Mouse (Mus musculus) liver, adult 2 months (tissue): ENCODE measurements around the gene Lgals3bp. TPM values are rescaled to one million over a fixed set of nuclear protein-coding genes. Genes with fewer than 3 reads are reported as not detected.
A peak's percentile ranks its signal among the peaks of the same experiment; 100 is the strongest.

ENCODE experiments used
- DNase-seq: peaks from one replicate; pipeline ENCODE4 v3.0.0-alpha.2; 2011; ENCODE audit warnings: low read depth, low spot score; ENCODE audit errors: extremely low read depth
- H3K27ac ChIP-seq: fragments of 200-500 bp; replicated peaks from 2 replicates; pipeline ENCODE4 v1.5.1; 2012; ENCODE audit warnings: low read depth, mild to moderate bottlenecking, control low read depth, inconsistent platforms, low read length; ENCODE audit not compliant: insufficient read depth
- H3K27me3 ChIP-seq: fragments of 200-500 bp; 2 replicates; pipeline ENCODE4 v1.6.1; 2012; ENCODE audit warnings: mild to moderate bottlenecking, moderate library complexity, low read length, inconsistent platforms; ENCODE audit not compliant: control insufficient read depth, insufficient read depth
- H3K36me3 ChIP-seq: fragments of 200-500 bp; 2 replicates; pipeline ENCODE4 v1.6.1; 2012; ENCODE audit warnings: low read length, inconsistent platforms; ENCODE audit not compliant: control insufficient read depth, insufficient read depth
- H3K4me1 ChIP-seq: fragments of 200-500 bp; 2 replicates; pipeline ENCODE4 v1.6.1; 2011; ENCODE audit warnings: low read length; ENCODE audit not compliant: control insufficient read depth, insufficient read depth
- H3K4me3 ChIP-seq: fragments of 200-500 bp; 2 replicates; pipeline ENCODE4 v1.5.1; 2011; ENCODE audit warnings: low read depth, mild to moderate bottlenecking, control low read depth, low read length, moderate library complexity; ENCODE audit not compliant: insufficient read depth
- H3K79me2 ChIP-seq: fragments of 200-500 bp; 2 replicates; pipeline ENCODE4 v1.6.1; 2012; ENCODE audit warnings: inconsistent platforms, mild to moderate bottlenecking, low read length, moderate library complexity; ENCODE audit not compliant: control insufficient read depth, insufficient read depth
- H3K9ac ChIP-seq: fragments of 200-500 bp; 2 replicates; pipeline ENCODE4 v1.6.1; 2012; ENCODE audit warnings: low read depth, mild to moderate bottlenecking, control low read depth, inconsistent platforms, low read length
- CTCF ChIP-seq: fragments of 200-500 bp; IDR thresholded peaks from 2 replicates; pipeline ENCODE4 v1.5.1; 2011; ENCODE audit warnings: low read depth, low read length, control low read depth
- POLR2A ChIP-seq: fragments of 200-500 bp; IDR thresholded peaks from 2 replicates; pipeline ENCODE4 v1.6.1; 2011; ENCODE audit warnings: low read length, control low read depth; ENCODE audit not compliant: insufficient read depth; ENCODE audit errors: extremely low read depth
- WGBS: fragments of 180-500 bp; shearing (Covaris S2); methylation state at CpG from one replicate; pipeline ENCODE4 v1.1.7; 2018; 5-methylcytosine and 5-hydroxymethylcytosine counted together
- polyA plus RNA-seq: library from polyadenylated mRNA; depleted of rRNA; stranded (reverse); fragments of >200 nt; gene quantifications from 2 replicates; pipeline ENCODE4 v1.2.3, GENCODE M21; 2012
- total RNA-seq: library from RNA; depleted of rRNA; stranded (reverse); fragments of >200 nt; gene quantifications from 2 replicates; pipeline ENCODE4 v1.2.3, GENCODE M21; 2014

The Lgals3bp gene
- total and polyA plus RNA-seq, 2 experiments = 20.2 to 216 TPM

DNA sequence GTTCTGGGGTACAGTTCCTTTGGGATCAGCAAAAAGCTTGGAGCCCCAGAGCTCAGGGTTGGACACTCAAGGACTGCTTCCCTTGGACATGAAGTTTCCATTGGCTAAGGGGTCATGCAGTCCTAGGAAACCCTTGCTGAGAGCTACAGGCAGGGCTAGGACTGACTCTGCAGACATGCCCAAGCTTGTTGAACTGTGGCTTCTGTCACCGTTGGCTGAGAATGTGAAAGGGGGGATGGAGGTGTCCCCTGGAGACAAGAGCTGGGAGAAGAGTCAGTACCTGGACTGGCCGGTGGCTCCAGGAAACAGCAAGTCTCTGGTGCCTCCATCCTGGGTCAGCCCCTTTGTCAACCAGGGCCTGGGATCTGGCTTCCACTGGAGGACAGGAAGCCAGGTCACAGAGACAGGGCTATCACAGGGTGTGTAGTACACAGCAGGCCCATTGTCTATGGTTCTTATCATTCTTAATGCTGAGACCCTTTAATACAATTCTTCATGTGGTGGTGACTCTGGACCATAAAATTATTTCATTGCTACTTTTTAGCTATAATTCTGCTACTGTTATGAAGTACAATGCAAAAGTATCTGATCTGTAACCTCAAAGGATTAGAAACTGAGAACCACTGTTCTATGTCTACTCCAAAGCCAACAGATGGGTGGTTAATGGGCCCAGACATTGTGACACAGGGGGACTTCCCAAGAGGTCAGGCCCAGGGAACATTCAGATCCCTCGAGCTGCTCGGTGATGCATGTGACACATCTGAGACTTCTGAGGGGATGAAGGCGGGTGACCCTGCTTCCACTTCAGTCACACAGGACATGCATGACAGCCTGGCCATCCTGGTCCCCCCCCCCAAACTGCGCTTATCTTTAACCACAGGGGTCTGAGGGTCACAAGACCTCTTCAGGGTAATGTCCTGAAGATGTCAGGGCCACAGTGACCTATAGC, 2.3 kb upstream of the Lgals3bp start:
- Histone ChIP-seq H3K27me3 (no peaks in the 10 kb centered on the region), H3K27ac (0 out of 2 replicates have a peak overlapping the region, but pooled peaks have one; percentile 9), H3K9ac (no peak overlapping the region), H3K4me1 (peaks cover 9% of the 10 kb centered on the region), H3K4me3 (no peak overlapping the region), H3K36me3 (peaks cover 2% of the 10 kb centered on the region; the same call in 1 of the 2 replicates), H3K79me2 (peaks cover 7% of the 10 kb centered on the region; the same call in 1 of the 2 replicates)
- DNase-seq = no peak
- TF ChIP-seq CTCF (no peak), POLR2A (no peak)
- WGBS = 73% methylated on average over 6 of the region's 6 CpGs

DNA sequence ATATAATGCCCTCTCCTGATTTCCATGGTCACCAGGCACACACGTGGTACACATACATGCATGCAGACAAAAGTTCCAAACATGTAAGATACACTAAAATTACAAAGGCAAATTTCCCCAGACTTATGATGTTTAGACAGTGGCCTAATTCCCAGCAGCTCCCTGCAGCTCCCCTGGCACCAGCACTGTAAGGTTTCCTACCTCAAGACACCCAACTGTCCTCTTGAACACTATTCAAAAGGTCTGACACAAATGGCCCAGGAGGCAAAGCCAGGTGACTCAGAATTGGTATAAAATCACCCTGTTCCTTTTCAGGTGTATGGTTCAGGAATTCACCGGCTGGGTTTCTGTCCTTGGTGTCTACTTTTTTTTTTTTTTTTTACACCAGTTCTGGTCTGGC, 1.3 kb upstream of the Lgals3bp start:
- Histone ChIP-seq H3K27me3 (no peaks in the 10 kb centered on the region), H3K27ac (no peak overlapping the region), H3K79me2 (peaks cover 7% of the 10 kb centered on the region; the same call in 1 of the 2 replicates), H3K4me1 (peaks cover 9% of the 10 kb centered on the region), H3K4me3 (no peak overlapping the region), H3K36me3 (peaks cover 2% of the 10 kb centered on the region; the same call in 1 of the 2 replicates), H3K9ac (no peak overlapping the region)
- TF ChIP-seq POLR2A (no peak), CTCF (no peak)
- WGBS = 93% methylated on average over 2 of the region's 2 CpGs
- no peak for DNase-seq

GRCm38 (mm10) chr11:118401195-118401594, 697 bp downstream of the Lgals3bp start:
- DNase-seq = no peak
- 17% methylated on average over 4 of the region's 4 CpGs for WGBS
- Histone ChIP-seq H3K4me1 (peaks cover 9% of the 10 kb centered on the region), H3K79me2 (peaks cover 7% of the 10 kb centered on the region; the same call in 1 of the 2 replicates), H3K27me3 (no peaks in the 10 kb centered on the region), H3K36me3 (peaks cover 7% of the 10 kb centered on the region; the same call in 1 of the 2 replicates), H3K4me3 (peak overlapping the region; percentile 58), H3K9ac (peak overlapping the region; percentile 79), H3K27ac (peak overlapping the region; percentile 89)
- no peak for TF ChIP-seq POLR2A
- TF ChIP-seq CTCF = no peak

GRCm38 (mm10) chr11:118400566-118400936, 1.3 kb downstream of the Lgals3bp start:
- peaks cover 7% of the 10 kb centered on the region; the same call in 1 of the 2 replicates for H3K79me2 ChIP-seq
- no peak for DNase-seq
- H3K4me3 ChIP-seq = peak overlapping the region; percentile 58; the same call in 1 of the 2 replicates
- peaks cover 11% of the 10 kb centered on the region; the same call in 1 of the 2 replicates for H3K36me3 ChIP-seq
- no peak overlapping the region; the same call in 1 of the 2 replicates for H3K27ac ChIP-seq
- H3K4me1 ChIP-seq = peaks cover 9% of the 10 kb centered on the region
- TF ChIP-seq POLR2A (no peak), CTCF (no peak)
- peak overlapping the region; percentile 7; the same call in 1 of the 2 replicates for H3K9ac ChIP-seq
- no peaks in the 10 kb centered on the region for H3K27me3 ChIP-seq
- WGBS = 15% methylated on average over 6 of the region's 6 CpGs

- H3K79me2 ChIP-seq = peaks cover 7% of the 10 kb centered on the region; the same call in 1 of the 2 replicates
- 14% methylated on average over 5 of the region's 5 CpGs for WGBS
- H3K27ac ChIP-seq = peak overlapping the region; percentile 19; the same call in 1 of the 2 replicates
- no peaks in the 10 kb centered on the region for H3K27me3 ChIP-seq
- peaks cover 11% of the 10 kb centered on the region; the same call in 1 of the 2 replicates for H3K36me3 ChIP-seq
- DNase-seq = peak; percentile 29
- H3K9ac ChIP-seq = peak overlapping the region; percentile 7
- TF ChIP-seq POLR2A (no peak), CTCF (no peak)
- peaks cover 9% of the 10 kb centered on the region for H3K4me1 ChIP-seq
- peak overlapping the region; percentile 58; the same call in 1 of the 2 replicates for H3K4me3 ChIP-seq
Measured at GRCm38 (mm10) chr11:118399891-118400565, 1.9 kb downstream of the Lgals3bp start.
